Mouse (Mus musculus) testis, adult 2 months (tissue): ENCODE data around the gene Abi1.

Source experiments
- CTCF ChIP-seq: fragments of 200-500 bp; IDR thresholded peaks from 2 replicates; pipeline ENCODE4 v1.5.1; 2012; ENCODE audit warnings: low read depth, mild to moderate bottlenecking, inconsistent platforms, low read length, moderate library complexity; ENCODE audit not compliant: control insufficient read depth, insufficient read depth, insufficient replicate concordance
- POLR2A ChIP-seq: fragments of 200-500 bp; IDR thresholded peaks from 2 replicates; pipeline ENCODE4 v1.6.1; 2012; ENCODE audit warnings: low read depth, mild to moderate bottlenecking, inconsistent platforms, low read length, moderate library complexity; ENCODE audit not compliant: control insufficient read depth

DNA sequence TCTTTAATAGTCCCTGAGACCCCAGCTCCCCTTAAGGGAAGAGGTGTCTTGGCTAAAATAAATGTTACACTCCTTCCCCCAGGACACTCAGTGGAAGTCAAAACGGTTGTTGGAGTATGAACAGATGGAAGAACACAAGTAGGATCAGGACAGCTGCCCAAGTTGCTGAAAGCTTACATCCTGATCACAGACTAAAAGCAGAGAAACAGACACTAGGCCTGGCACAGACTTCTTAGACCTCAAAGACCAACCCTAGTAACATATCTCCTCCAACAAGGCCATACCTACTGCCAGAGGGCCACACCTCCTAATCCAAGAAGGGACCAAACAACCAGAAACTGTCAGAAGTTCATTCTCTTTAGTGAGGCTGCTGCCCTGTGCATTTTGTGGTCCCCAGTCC, 31.8 kb downstream of the Abi1 start:
- TF ChIP-seq CTCF (no peak), POLR2A (no peak)
